Mouse (Mus musculus): ENCODE data around the gene Osmr. TPM values are rescaled to one million over a fixed set of nuclear protein-coding genes. Genes with fewer than 3 reads are reported as not detected.

Gene Osmr
- polyA plus RNA-seq (2014; fragmentation: Illumina TruSeq; extraction: RNeasy Lipid Tissue Mini Kit (QIAGEN cat#74804); ENCODE audit: low read depth, low replicate concordance): 11.2 TPM

DNA sequence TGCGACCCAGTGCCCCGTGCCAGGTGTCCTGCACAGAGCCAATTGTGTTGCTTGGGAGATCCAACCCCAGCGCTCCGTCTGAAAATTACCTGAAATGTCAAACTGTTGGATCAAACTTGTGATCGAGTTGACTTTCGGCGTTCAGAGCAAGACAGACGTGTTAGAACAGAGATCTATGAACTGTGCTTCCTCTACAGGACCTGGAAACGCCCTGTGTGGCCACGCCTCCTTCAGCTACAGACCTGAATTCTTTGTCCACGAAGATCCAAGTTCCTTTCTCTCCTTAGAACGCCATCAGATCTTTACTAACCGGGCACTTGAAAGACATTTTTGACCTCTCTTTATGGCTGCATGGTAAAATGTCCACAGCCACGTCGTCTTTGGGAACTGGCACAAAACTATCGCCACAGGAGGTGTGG is at the start of gene Osmr:
Gene Osmr (minus strand): TSS at position 369 of the 419 bp plus-strand sequence.

Other genes starting within 250 kb of the Osmr start
- 7.1 TPM for gene Rictor, start 166.6 kb downstream of the Osmr start, polyA plus RNA-seq (2014; fragmentation: Illumina TruSeq; extraction: RNeasy Lipid Tissue Mini Kit (QIAGEN cat#74804); ENCODE audit: low read depth, low replicate concordance)
- 13.7 TPM for gene Lifr, start 215.6 kb upstream of the Osmr start, polyA plus RNA-seq (2014; fragmentation: Illumina TruSeq; extraction: RNeasy Lipid Tissue Mini Kit (QIAGEN cat#74804); ENCODE audit: low read depth, low replicate concordance)

Measured in heart, adult 10 weeks (tissue).